Mouse (Mus musculus): ENCODE results near the gene Traf2.

The Traf2 gene

GRCm38 (mm10) chr2:25541644-25542367 lies 4.9 kb downstream of the Traf2 start:
- DNase-seq (ENCODE audit: low read depth, low spot score): no peak

- no peak for DNase-seq (ENCODE audit: low read depth, low spot score)
These were observed 6.2 kb downstream of the Traf2 start for GRCm38 (mm10) chr2:25540541-25540948.

GRCm38 (mm10) chr2:25536531-25536930 lies 10.2 kb downstream of the Traf2 start:
- DNase-seq (ENCODE audit: low read depth, low spot score): no peak

- DNase-seq (ENCODE audit: low read depth, low spot score): no peak
These were observed 11.9 kb downstream of the Traf2 start for GRCm38 (mm10) chr2:25534866-25535182.

- no peak for DNase-seq (ENCODE audit: low read depth, low spot score)
These were observed 12.4 kb downstream of the Traf2 start for GRCm38 (mm10) chr2:25534178-25534865.

GRCm38 (mm10) chr2:25533707-25534106 lies 13.0 kb downstream of the Traf2 start:
- DNase-seq (ENCODE audit: low read depth, low spot score): no peak

GRCm38 (mm10) chr2:25526510-25527302 lies 20.0 kb downstream of the Traf2 start:
- DNase-seq (ENCODE audit: low read depth, low spot score): no peak

GRCm38 (mm10) chr2:25509912-25510311 lies 36.8 kb downstream of the Traf2 start:
- no peak for DNase-seq (ENCODE audit: low read depth, low spot score)

GRCm38 (mm10) chr2:25506964-25507363 lies 39.8 kb downstream of the Traf2 start:
- no peak for DNase-seq (ENCODE audit: low read depth, low spot score)

GRCm38 (mm10) chr2:25505860-25506259 lies 40.9 kb downstream of the Traf2 start:
- DNase-seq (ENCODE audit: low read depth, low spot score): no peak

- DNase-seq (ENCODE audit: low read depth, low spot score): no peak
These were observed 41.7 kb downstream of the Traf2 start for GRCm38 (mm10) chr2:25505000-25505399.

- DNase-seq (ENCODE audit: low read depth, low spot score): no peak
These were observed 42.2 kb downstream of the Traf2 start for GRCm38 (mm10) chr2:25504538-25504937.

GRCm38 (mm10) chr2:25502726-25503125 lies 44.0 kb downstream of the Traf2 start:
- DNase-seq (ENCODE audit: low read depth, low spot score): no peak

- no peak for DNase-seq (ENCODE audit: low read depth, low spot score)
These were observed 44.9 kb downstream of the Traf2 start, which contains the start of gene C8g for GRCm38 (mm10) chr2:25501593-25502486. Gene C8g, minus strand, starts transcription at chr2:25501719.

- peak; percentile 79 for DNase-seq (ENCODE audit: low read depth, low spot score)
These were observed 45.9 kb downstream of the Traf2 start, which contains the start of gene Fbxw5 for GRCm38 (mm10) chr2:25500576-25501405. Gene Fbxw5, plus strand, starts transcription at chr2:25500750.

- no peak for DNase-seq (ENCODE audit: low read depth, low spot score)
These were observed 46.6 kb downstream of the Traf2 start for GRCm38 (mm10) chr2:25500071-25500575.

GRCm38 (mm10) chr2:25498622-25499478 lies 47.9 kb downstream of the Traf2 start:
- no peak for DNase-seq (ENCODE audit: low read depth, low spot score)

GRCm38 (mm10) chr2:25497846-25498575 lies 48.7 kb downstream of the Traf2 start:
- no peak for DNase-seq (ENCODE audit: low read depth, low spot score)

GRCm38 (mm10) chr2:25496462-25496861 lies 50.3 kb downstream of the Traf2 start:
- no peak for DNase-seq (ENCODE audit: low read depth, low spot score)
